Mouse (Mus musculus) gastrocnemius, postnatal 36 days (tissue): ENCODE measurements around the gene Get4. TPM values are rescaled to one million over a fixed set of nuclear protein-coding genes. Genes with fewer than 3 reads are reported as not detected.

Experiments used
- DNase-seq, 2 experiments: peaks; one replicate each; pipeline ENCODE4 v3.0.0; 2022
- intact Hi-C: fragments of 180-260 bp; cut with DNase I; formaldehyde crosslinking; loops from one replicate; pipeline ENCODE4 v1.15.1; 2025
- total RNA-seq, 2 experiments: library from RNA; stranded (reverse); gene quantifications; 2 replicates each; pipeline ENCODE4 v1.2.3; 2021

The Get4 gene
- total RNA-seq, 2 experiments from 2014 or later = 28.3 to 29.4 TPM

GRCm38 (mm10) chr5:139313536-139313935 lies 61.4 kb downstream of the Get4 start:
- intact Hi-C loops = no loop called here
- DNase-seq = no peak

GRCm38 (mm10) chr5:139314941-139315642 lies 63.0 kb downstream of the Get4 start:
- no peak for DNase-seq
- intact Hi-C loops = no loop called here

- DNase-seq = no peak
- intact Hi-C loops = no loop called here
Measured at GRCm38 (mm10) chr5:139316982-139317675, 65.0 kb downstream of the Get4 start.

DNA sequence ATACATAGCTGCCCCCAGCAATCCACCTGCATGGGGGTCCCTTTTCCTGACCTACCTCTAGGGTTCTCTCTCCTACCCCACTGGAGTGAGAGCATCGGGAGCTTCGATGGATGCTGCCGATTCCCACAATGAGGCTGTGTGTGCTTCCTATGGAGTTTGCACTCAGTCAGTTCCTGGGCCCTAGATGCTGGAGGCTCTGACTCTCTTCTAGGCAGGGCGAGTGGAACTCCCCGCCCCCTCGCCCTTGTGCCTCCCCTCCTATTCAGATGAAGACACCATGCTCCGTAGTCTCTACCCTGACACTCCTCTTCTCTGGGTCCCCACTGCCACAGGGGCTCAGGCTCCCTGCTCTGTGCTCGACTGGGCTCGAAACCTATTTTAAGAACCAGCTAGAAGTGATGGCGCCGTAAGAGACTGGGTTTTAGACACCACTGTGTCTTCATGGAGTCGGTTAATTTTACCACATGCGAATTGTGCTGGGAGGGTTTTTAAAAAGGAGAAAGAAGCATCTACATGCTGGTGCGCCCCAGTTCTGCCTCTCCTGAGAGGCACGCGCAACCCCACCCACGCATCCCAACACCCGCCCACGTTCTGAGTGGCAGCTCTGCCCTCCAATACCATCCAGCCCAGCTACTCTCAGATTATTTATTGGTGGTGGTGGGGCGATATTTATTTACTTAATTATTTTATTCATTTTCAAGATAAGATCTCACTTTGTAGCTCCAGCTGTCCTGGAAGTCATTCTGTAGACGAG lies 65.8 kb downstream of the Get4 start:
- no peak for DNase-seq
- intact Hi-C loops = no loop called here

Other genes starting within 250 kb of the Get4 start
- 1 to 10 TPM; 1.2 to 1.5 TPM for gene Prkar1b, start 102.3 kb upstream of the Get4 start, total RNA-seq
- gene Dnaaf5, start 102.1 kb upstream of the Get4 start, total RNA-seq = 10 to 100 TPM; 13.5 to 14.4 TPM
- gene Sun1, start 51.7 kb upstream of the Get4 start, total RNA-seq = 10 to 100 TPM; 32.6 to 37.6 TPM
- 1 to 10 TPM; 1.6 to 1.7 TPM for gene Adap1, start 73.3 kb downstream of the Get4 start, total RNA-seq
- 10 to 100 TPM; 52.8 to 68.3 TPM for gene Cox19, start 99.1 kb downstream of the Get4 start, total RNA-seq
- not detected for gene Cyp2w1, start 100.3 kb downstream of the Get4 start, total RNA-seq
- gene Gpr146, start 125.4 kb downstream of the Get4 start, total RNA-seq = 10 to 100 TPM; 25.3 to 30.4 TPM
- gene C130050O18Rik, start 153.0 kb downstream of the Get4 start, total RNA-seq = under 1 TPM; 0.13 to 0.35 TPM
- 1 to 10 TPM; 1.1 to 1.2 TPM for gene Gper1, start 170.8 kb downstream of the Get4 start, total RNA-seq
- gene 3110082I17Rik, start 208.2 kb downstream of the Get4 start, total RNA-seq = 1 to 10 TPM; 6.1 to 9.2 TPM
- gene Zfand2a, start 232.2 kb downstream of the Get4 start, total RNA-seq = 1 to 10 TPM; 6.9 to 7.6 TPM